Mouse (Mus musculus) cerebellum, adult 9-10 months (tissue): Measurements from ENCODE around the gene Pkig.
A peak's percentile ranks its signal among the peaks of the same experiment; 100 is the strongest.
"Not testable (repeated sequence)": the region's sequence is repeated elsewhere in the genome, so short reads cannot be mapped to it uniquely, and the experiment has no call there.

ENCODE experiments used
- DNase-seq: peaks from one replicate; pipeline ENCODE4 v3.0.0; 2022

Gene Pkig

GRCm38 (mm10) chr2:163644047-163644446 lies 14.1 kb upstream of the Pkig start:
- DNase-seq: no peak

GRCm38 (mm10) chr2:163644575-163645385 lies 13.4 kb upstream of the Pkig start, which contains the start of gene Serinc3:
Gene Serinc3, minus strand, starts transcription at chr2:163645131.
- DNase-seq: peak; percentile 99

- DNase-seq: no peak
These were observed 12.3 kb upstream of the Pkig start for GRCm38 (mm10) chr2:163645700-163646460.

GRCm38 (mm10) chr2:163646461-163647080 lies 11.6 kb upstream of the Pkig start:
- no peak for DNase-seq

GRCm38 (mm10) chr2:163655699-163656098 lies 2.5 kb upstream of the Pkig start:
- DNase-seq: not testable (repeated sequence)

- DNase-seq: no peak
These were observed 700 bp upstream of the Pkig start for GRCm38 (mm10) chr2:163657486-163657885.

GRCm38 (mm10) chr2:163658941-163659340 lies 755 bp downstream of the Pkig start:
- no peak for DNase-seq

- no peak for DNase-seq
These were observed 1.2 kb downstream of the Pkig start for GRCm38 (mm10) chr2:163659431-163659830.

- no peak for DNase-seq
These were observed 2.0 kb downstream of the Pkig start for GRCm38 (mm10) chr2:163660103-163660701.

GRCm38 (mm10) chr2:163661371-163661850 lies 3.2 kb downstream of the Pkig start:
- no peak for DNase-seq

- no peak for DNase-seq
These were observed 3.9 kb downstream of the Pkig start for GRCm38 (mm10) chr2:163662076-163662475.

GRCm38 (mm10) chr2:163662698-163663221 lies 4.6 kb downstream of the Pkig start:
- no peak for DNase-seq

GRCm38 (mm10) chr2:163663930-163664329 lies 5.7 kb downstream of the Pkig start:
- DNase-seq: no peak

GRCm38 (mm10) chr2:163667045-163667444 lies 8.9 kb downstream of the Pkig start:
- DNase-seq: no peak

- DNase-seq: no peak
These were observed 12.8 kb downstream of the Pkig start for GRCm38 (mm10) chr2:163670872-163671594.

GRCm38 (mm10) chr2:163674397-163674796 lies 16.2 kb downstream of the Pkig start:
- no peak for DNase-seq

GRCm38 (mm10) chr2:163675144-163675619 lies 17.0 kb downstream of the Pkig start:
- peak; percentile 90 for DNase-seq

GRCm38 (mm10) chr2:163675662-163676061 lies 17.5 kb downstream of the Pkig start:
- no peak for DNase-seq

GRCm38 (mm10) chr2:163676321-163676720 lies 18.1 kb downstream of the Pkig start:
- DNase-seq: no peak

GRCm38 (mm10) chr2:163676745-163677144 lies 18.6 kb downstream of the Pkig start:
- DNase-seq: no peak

GRCm38 (mm10) chr2:163682344-163682743 lies 24.2 kb downstream of the Pkig start:
- no peak for DNase-seq

GRCm38 (mm10) chr2:163685287-163685686 lies 27.1 kb downstream of the Pkig start:
- DNase-seq: peak; percentile 43
